Mouse (Mus musculus) kidney, adult 2 months (tissue): ENCODE results near the gene A430078G23Rik. TPM values are rescaled to one million over a fixed set of nuclear protein-coding genes. Genes with fewer than 3 reads are reported as not detected.
A peak's percentile ranks its signal among the peaks of the same experiment; 100 is the strongest.

Source experiments
- DNase-seq: peaks from one replicate; pipeline ENCODE4 v3.0.0; 2021
- H3K27ac ChIP-seq: fragments of 200-500 bp; 2 replicates; pipeline ENCODE4 v1.5.1; 2012; ENCODE audit warnings: low read depth, low read length, control low read depth, inconsistent platforms; ENCODE audit not compliant: insufficient read depth
- H3K27me3 ChIP-seq: fragments of 200-500 bp; replicated peaks from 2 replicates; pipeline ENCODE4 v1.6.1; 2012; ENCODE audit warnings: mild to moderate bottlenecking, moderate library complexity, low read length, inconsistent platforms; ENCODE audit not compliant: control insufficient read depth, insufficient read depth
- H3K36me3 ChIP-seq: fragments of 200-500 bp; 2 replicates; pipeline ENCODE4 v1.6.1; 2012; ENCODE audit warnings: mild to moderate bottlenecking, moderate library complexity, low read length, inconsistent platforms; ENCODE audit not compliant: control insufficient read depth, insufficient read depth
- H3K4me1 ChIP-seq: fragments of 200-500 bp; 2 replicates; pipeline ENCODE4 v1.6.1; 2011; ENCODE audit warnings: low read length; ENCODE audit not compliant: control insufficient read depth, insufficient read depth
- H3K4me3 ChIP-seq: fragments of 200-500 bp; 2 replicates; pipeline ENCODE4 v1.5.1; 2011; ENCODE audit warnings: mild to moderate bottlenecking, low read depth, low read length, control low read depth; ENCODE audit not compliant: insufficient read depth
- CTCF ChIP-seq: fragments of 200-500 bp; conservative IDR thresholded peaks from 2 replicates; pipeline ENCODE4 v1.5.1; 2011; ENCODE audit warnings: low read depth, mild to moderate bottlenecking, control low read depth, low read length, moderate library complexity, mixed read lengths; ENCODE audit not compliant: insufficient read depth, insufficient read length
- POLR2A ChIP-seq: fragments of 200-500 bp; IDR thresholded peaks from one replicate; pipeline ENCODE4 v1.6.1; 2011; ENCODE audit warnings: low read depth, low read length, control low read depth
- WGBS: fragments of 180-500 bp; shearing (Covaris S2); methylation state at CpG from one replicate; pipeline ENCODE4 v1.1.7; 2018; 5-methylcytosine and 5-hydroxymethylcytosine counted together
- polyA plus RNA-seq: library from polyadenylated mRNA; depleted of rRNA; stranded (reverse); fragments of >200 nt; gene quantifications from 2 replicates; pipeline ENCODE4 v1.2.3, GENCODE M21; 2012

Gene A430078G23Rik
- polyA plus RNA-seq, 1 experiment = 1.1 TPM

DNA sequence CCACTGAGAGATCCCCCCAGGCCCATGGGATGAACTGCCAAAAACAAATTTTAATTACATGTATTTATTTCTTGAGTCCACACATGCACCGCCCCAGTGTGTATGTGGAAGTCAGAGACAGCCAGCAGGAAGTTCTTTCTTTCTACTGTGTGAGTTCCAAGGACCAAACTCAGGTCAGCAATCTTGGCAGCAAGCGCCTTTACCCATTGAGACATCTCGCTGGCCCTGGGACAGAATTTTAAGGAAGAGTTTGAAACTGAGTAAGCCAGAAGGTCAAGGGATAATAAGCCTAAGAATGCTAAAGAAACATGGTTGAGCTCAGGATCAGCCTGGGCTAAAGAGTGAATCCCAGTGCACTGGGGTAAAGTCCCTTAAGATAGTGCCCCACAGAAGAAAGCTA lies 44.4 kb downstream of the A430078G23Rik start:
- Histone ChIP-seq H3K4me3 (no peak overlapping the region), H3K36me3 (no peaks in the 10 kb centered on the region), H3K27me3 (no peaks in the 10 kb centered on the region), H3K27ac (no peak overlapping the region), H3K4me1 (peaks cover 17% of the 10 kb centered on the region)
- peak; percentile 68 for DNase-seq
- WGBS = 37% methylated on average over 3 of the region's 3 CpGs
- TF ChIP-seq CTCF (no peak), POLR2A (no peak)

DNA sequence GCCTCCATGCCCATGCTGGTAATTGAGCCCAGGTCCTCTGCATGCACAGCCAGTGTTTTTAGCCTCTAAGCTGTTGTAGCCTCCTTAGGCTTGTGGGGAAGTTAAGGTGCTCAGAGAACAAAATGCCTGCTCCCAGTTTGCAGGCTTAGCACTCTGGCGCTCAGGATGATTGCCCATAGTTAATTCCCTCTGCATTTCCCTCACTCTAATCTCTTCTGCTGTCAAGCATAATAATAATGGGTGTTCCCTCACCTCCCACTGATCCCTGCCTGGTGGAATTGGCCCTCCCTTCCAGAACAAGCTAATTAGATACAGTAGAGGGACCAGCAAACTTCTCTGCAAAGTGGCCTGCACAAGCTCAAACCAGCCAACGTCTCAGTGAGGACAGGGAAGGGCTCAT lies 47.3 kb downstream of the A430078G23Rik start:
- Histone ChIP-seq H3K4me1 (peaks cover 10% of the 10 kb centered on the region; the same call in 1 of the 2 replicates), H3K27ac (peak overlapping the region; percentile 41; the same call in 1 of the 2 replicates), H3K27me3 (no peaks in the 10 kb centered on the region), H3K4me3 (no peak overlapping the region), H3K36me3 (no peaks in the 10 kb centered on the region)
- WGBS = 30% methylated on average over 2 of the region's 2 CpGs
- no peak for DNase-seq
- no peak for TF ChIP-seq CTCF

DNA sequence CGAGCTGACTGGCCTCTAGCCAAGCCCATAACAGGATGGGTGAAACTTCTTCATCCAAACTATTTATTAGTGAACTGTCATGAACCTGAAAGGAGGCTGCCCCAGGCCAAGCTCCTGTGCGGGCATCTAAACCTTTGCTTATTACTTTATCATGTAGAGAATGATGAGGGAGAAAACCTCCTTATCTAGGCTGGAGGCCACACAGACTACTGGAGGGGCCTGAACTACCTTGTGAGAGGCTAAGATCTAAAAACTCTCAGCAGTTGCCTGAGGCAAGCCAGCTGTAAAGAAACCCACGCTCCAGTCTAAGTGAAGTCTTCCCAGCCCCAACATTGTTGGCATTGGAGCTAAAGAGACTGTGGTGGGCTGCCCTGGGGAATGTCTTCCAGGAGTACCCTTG lies 54.2 kb downstream of the A430078G23Rik start:
- WGBS = 58% methylated on average over 3 of the region's 3 CpGs
- TF ChIP-seq POLR2A = no peak
- TF ChIP-seq CTCF = no peak
- Histone ChIP-seq H3K27me3 (no peaks in the 10 kb centered on the region), H3K36me3 (no peaks in the 10 kb centered on the region), H3K27ac (no peak overlapping the region), H3K4me1 (peaks cover 10% of the 10 kb centered on the region), H3K4me3 (no peak overlapping the region)
- DNase-seq = no peak

DNA sequence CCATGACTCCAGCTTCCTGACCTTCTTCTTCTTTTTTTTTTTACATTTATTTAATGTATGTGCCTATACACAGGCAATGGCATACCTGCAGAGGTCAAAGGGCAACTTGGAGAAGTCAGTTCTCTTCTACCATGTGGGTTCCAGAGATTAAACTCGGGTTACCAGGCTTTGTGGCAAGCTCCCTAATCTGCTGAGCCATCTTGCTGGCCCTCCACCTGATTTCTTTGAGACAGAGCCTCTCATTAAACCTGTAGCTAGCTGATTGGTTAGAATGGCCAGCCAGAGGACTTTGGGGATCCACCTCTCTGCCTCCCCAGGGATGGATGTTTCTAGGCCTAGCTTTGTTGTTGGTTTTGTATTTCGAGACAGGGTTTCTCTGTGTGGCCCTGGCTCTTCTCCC lies 57.9 kb downstream of the A430078G23Rik start:
- no peak overlapping the region for H3K4me3 ChIP-seq
- H3K27me3 ChIP-seq = no peaks in the 10 kb centered on the region
- WGBS = 83% methylated on average over 2 of the region's 2 CpGs
- DNase-seq = no peak
- TF ChIP-seq CTCF (no peak), POLR2A (no peak)
- no peaks in the 10 kb centered on the region for H3K36me3 ChIP-seq
- H3K27ac ChIP-seq = no peak overlapping the region
- peaks cover 10% of the 10 kb centered on the region for H3K4me1 ChIP-seq

GRCm38 (mm10) chr8:3411901-3412301 lies 58.7 kb downstream of the A430078G23Rik start:
- H3K27me3 ChIP-seq = no peaks in the 10 kb centered on the region
- WGBS = 46% methylated on average over 7 of the region's 7 CpGs
- no peak overlapping the region for H3K4me3 ChIP-seq
- no peak for TF ChIP-seq CTCF
- TF ChIP-seq POLR2A = no peak
- H3K36me3 ChIP-seq = no peaks in the 10 kb centered on the region
- H3K27ac ChIP-seq = peak overlapping the region; percentile 59
- DNase-seq = peak; percentile 71
- H3K4me1 ChIP-seq = peaks cover 10% of the 10 kb centered on the region

GRCm38 (mm10) chr8:3412816-3413215 lies 59.6 kb downstream of the A430078G23Rik start:
- H3K27me3 ChIP-seq = no peaks in the 10 kb centered on the region
- H3K4me3 ChIP-seq = no peak overlapping the region
- H3K27ac ChIP-seq = no peak overlapping the region
- peaks cover 15% of the 10 kb centered on the region for H3K4me1 ChIP-seq
- TF ChIP-seq CTCF (no peak), POLR2A (no peak)
- no peaks in the 10 kb centered on the region for H3K36me3 ChIP-seq
- WGBS = 93% methylated on average over 1 of the region's 1 CpGs
- DNase-seq = no peak

DNA sequence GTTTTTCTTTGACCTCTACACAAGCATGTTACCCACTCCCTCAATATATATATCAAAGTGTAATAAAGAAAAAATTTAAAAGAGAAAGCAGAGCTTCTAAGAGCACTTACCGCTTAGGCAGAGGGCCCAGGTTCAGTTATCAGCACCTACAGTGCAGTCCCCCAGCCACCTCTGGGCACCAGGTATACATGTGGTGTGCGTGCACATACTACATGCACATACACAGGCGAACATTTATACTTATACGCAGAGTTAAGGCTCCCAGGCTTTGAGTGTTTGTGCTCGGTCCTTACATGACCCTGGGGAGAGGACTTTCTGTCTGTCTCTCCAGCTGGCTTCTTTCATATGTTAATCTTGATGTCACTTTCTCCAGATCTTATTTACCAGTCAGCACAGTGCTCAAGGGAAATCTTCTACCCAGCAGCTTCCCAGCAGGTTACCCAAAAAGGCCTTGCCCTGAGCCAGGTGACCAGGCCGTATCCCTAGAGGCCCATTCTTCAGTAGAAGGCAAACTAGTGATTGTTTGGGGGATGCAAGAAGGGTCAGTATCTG lies 61.5 kb downstream of the A430078G23Rik start:
- DNase-seq = no peak
- no peaks in the 10 kb centered on the region for H3K27me3 ChIP-seq
- no peak overlapping the region for H3K4me3 ChIP-seq
- no peak overlapping the region for H3K27ac ChIP-seq
- peaks cover 26% of the 10 kb centered on the region for H3K4me1 ChIP-seq
- TF ChIP-seq CTCF = no peak
- no peaks in the 10 kb centered on the region for H3K36me3 ChIP-seq
- 87% methylated on average over 6 of the region's 6 CpGs for WGBS

- no peaks in the 10 kb centered on the region for H3K36me3 ChIP-seq
- no peak overlapping the region for H3K27ac ChIP-seq
- no peak for DNase-seq
- TF ChIP-seq CTCF (no peak), POLR2A (no peak)
- WGBS = 65% methylated on average over 4 of the region's 4 CpGs
- H3K27me3 ChIP-seq = no peaks in the 10 kb centered on the region
- peaks cover 31% of the 10 kb centered on the region for H3K4me1 ChIP-seq
- no peak overlapping the region for H3K4me3 ChIP-seq
Observed at GRCm38 (mm10) chr8:3415259-3415658, 62.0 kb downstream of the A430078G23Rik start.
